ENCODE assay signal across 19 mouse cellular contexts in genomic region chr13:32435136-32435535, GRCm38 (mm10).
DNase-seq lines count a peak whose midpoint lies in the region; ATAC-seq and TF ChIP-seq lines count a peak whose summit lies in the region.
"Had no signal": no experiment of that assay in that cellular context is flagged by ENCODE, and none has a peak within 500 bp of the region (broad histone marks: within the 10 kb centered on the region; RNA-seq: fewer than 3 reads in every experiment).

No protein-coding gene starts in this region.

- peaks cover 4% of the 10 kb centered on the region; the same call in 1 of the 2 replicates for H3K4me1 ChIP-seq in forebrain, embryonic 15.5 days
- H3K4me1 ChIP-seq in forebrain, embryonic 12.5 days = no peaks in the 10 kb centered on the region
- H3K4me1 ChIP-seq in kidney, embryonic 14.5 days (ENCODE audit: control insufficient read depth, insufficient read depth, low read length) = no peaks in the 10 kb centered on the region
- H3K4me1 ChIP-seq in hindbrain, embryonic 16.5 days (ENCODE audit: control insufficient read depth, insufficient read depth, low read depth, low read length) = no peaks in the 10 kb centered on the region
- H3K4me1 ChIP-seq in kidney, postnatal 0 days (replicated peaks; ENCODE audit: insufficient read depth, low read length) = 0 out of 2 replicates have a peak, but pooled peaks cover 3% of the 10 kb centered on the region
- H3K4me1 ChIP-seq: liver, embryonic 13.5 days; neural tube, embryonic 15.5 days had no signal

- DNase-seq in kidney, adult 8-10 months = peak; percentile 8 to 14
- peak; percentile 37 for DNase-seq in kidney, postnatal 0 days (ENCODE audit: low spot score)
- DNase-seq in adrenal gland, postnatal 14 days = no peak
- DNase-seq in right cerebral cortex, postnatal 14 days = no peak
- DNase-seq: cerebellum, postnatal 36 days; gastrocnemius, postnatal 25 days; liver, embryonic 13.5 days had no signal

- H3K9ac ChIP-seq in forebrain, embryonic 15.5 days (replicated peaks) = no peak overlapping the region
- H3K9ac ChIP-seq in forebrain, embryonic 12.5 days = no peak overlapping the region
- H3K9ac ChIP-seq in kidney, embryonic 14.5 days (ENCODE audit: low read depth, low read length) = no peak overlapping the region
- H3K9ac ChIP-seq in hindbrain, embryonic 16.5 days (ENCODE audit: low read depth, low read length) = no peak overlapping the region
- H3K9ac ChIP-seq in kidney, postnatal 0 days (ENCODE audit: low read depth, low read length) = no peak overlapping the region
- H3K9ac ChIP-seq: liver, embryonic 13.5 days; neural tube, embryonic 15.5 days had no signal

- H3K27ac ChIP-seq in forebrain, embryonic 15.5 days (replicated peaks) = no peak overlapping the region
- no peak overlapping the region for H3K27ac ChIP-seq in forebrain, embryonic 12.5 days
- no peak overlapping the region for H3K27ac ChIP-seq in kidney, embryonic 14.5 days (ENCODE audit: low read depth, low read length)
- H3K27ac ChIP-seq in hindbrain, embryonic 16.5 days (ENCODE audit: low read depth, low read length) = no peak overlapping the region
- H3K27ac ChIP-seq in kidney, postnatal 0 days = no peak overlapping the region
- H3K27ac ChIP-seq: layer of hippocampus, adult 2 months; left cerebral cortex, adult 2 months; liver, embryonic 13.5 days; neural tube, embryonic 15.5 days; stomach, postnatal 0 days had no signal

- peak; percentile 57 for ATAC-seq in forebrain, embryonic 15.5 days (replicated peaks)
- no peak for ATAC-seq in forebrain, embryonic 12.5 days (ENCODE audit: low FRiP score)
- no peak for ATAC-seq in kidney, embryonic 14.5 days (ENCODE audit: low FRiP score, low TSS enrichment)
- peak; percentile 54; the same call in 1 of the 2 replicates for ATAC-seq in hindbrain, embryonic 16.5 days
- peak; percentile 79 for ATAC-seq in kidney, postnatal 0 days (replicated peaks; ENCODE audit: low FRiP score, low read depth)
- ATAC-seq: activated CD4-positive, CD25-positive, alpha-beta regulatory T cell, adult 4 months; inflammation-experienced regulatory T-cells, adult 6 months; lung, postnatal 0 days; Patski had no signal

- no peaks in the 10 kb centered on the region for H3K9me3 ChIP-seq in forebrain, embryonic 15.5 days
- H3K9me3 ChIP-seq in forebrain, embryonic 12.5 days = no peaks in the 10 kb centered on the region
- no peaks in the 10 kb centered on the region for H3K9me3 ChIP-seq in kidney, embryonic 14.5 days (ENCODE audit: control insufficient read depth, low read length)
- no peaks in the 10 kb centered on the region for H3K9me3 ChIP-seq in hindbrain, embryonic 16.5 days (ENCODE audit: control insufficient read depth, low read length)
- no peaks in the 10 kb centered on the region for H3K9me3 ChIP-seq in kidney, postnatal 0 days (replicated peaks; ENCODE audit: low read length)
- H3K9me3 ChIP-seq: liver, embryonic 13.5 days; neural tube, embryonic 15.5 days had no signal

- 47% methylated on average over 5 of the region's 5 CpGs for WGBS in forebrain, embryonic 15.5 days
- 74% methylated on average over 5 of the region's 5 CpGs for whole genome bisulfite sequencing in forebrain, embryonic 12.5 days
- 65% methylated on average over 5 of the region's 5 CpGs for WGBS in kidney, embryonic 14.5 days
- WGBS in hindbrain, embryonic 16.5 days = 58% methylated on average over 5 of the region's 5 CpGs
- WGBS in kidney, postnatal 0 days = 56% methylated on average over 5 of the region's 5 CpGs

- H3K27me3 ChIP-seq in forebrain, embryonic 15.5 days = no peaks in the 10 kb centered on the region
- no peaks in the 10 kb centered on the region for H3K27me3 ChIP-seq in forebrain, embryonic 12.5 days
- no peaks in the 10 kb centered on the region for H3K27me3 ChIP-seq in kidney, embryonic 14.5 days (ENCODE audit: control insufficient read depth, insufficient read depth, low read length)
- no peaks in the 10 kb centered on the region for H3K27me3 ChIP-seq in hindbrain, embryonic 16.5 days (replicated peaks; ENCODE audit: control insufficient read depth, insufficient read depth, low read length)
- no peaks in the 10 kb centered on the region for H3K27me3 ChIP-seq in kidney, postnatal 0 days (ENCODE audit: insufficient read depth, low read length)
- H3K27me3 ChIP-seq: liver, embryonic 13.5 days; neural tube, embryonic 15.5 days; Patski had no signal

- H3K4me3 ChIP-seq in forebrain, embryonic 15.5 days = no peak overlapping the region
- no peak overlapping the region for H3K4me3 ChIP-seq in forebrain, embryonic 12.5 days (replicated peaks)
- H3K4me3 ChIP-seq in kidney, embryonic 14.5 days (ENCODE audit: low read length) = no peak overlapping the region
- H3K4me3 ChIP-seq in hindbrain, embryonic 16.5 days (ENCODE audit: low read length) = no peak overlapping the region
- H3K4me3 ChIP-seq in kidney, postnatal 0 days (replicated peaks; ENCODE audit: low read depth, low read length) = no peak overlapping the region
- H3K4me3 ChIP-seq: layer of hippocampus, adult 2 months; left cerebral cortex, adult 2 months; liver, embryonic 13.5 days; neural tube, embryonic 15.5 days had no signal

- H3K4me2 ChIP-seq in forebrain, embryonic 15.5 days (replicated peaks) = no peak overlapping the region
- no peak overlapping the region for H3K4me2 ChIP-seq in forebrain, embryonic 12.5 days
- H3K4me2 ChIP-seq in kidney, embryonic 14.5 days (replicated peaks; ENCODE audit: low read depth, low read length) = no peak overlapping the region
- H3K4me2 ChIP-seq in hindbrain, embryonic 16.5 days (ENCODE audit: low read length) = no peak overlapping the region
- H3K4me2 ChIP-seq in kidney, postnatal 0 days (ENCODE audit: low read length) = no peak overlapping the region
- H3K4me2 ChIP-seq: liver, embryonic 13.5 days; neural tube, embryonic 15.5 days had no signal

- no peaks in the 10 kb centered on the region for H3K36me3 ChIP-seq in forebrain, embryonic 15.5 days
- no peaks in the 10 kb centered on the region for H3K36me3 ChIP-seq in forebrain, embryonic 12.5 days (replicated peaks)
- H3K36me3 ChIP-seq in kidney, embryonic 14.5 days (ENCODE audit: control insufficient read depth, insufficient read depth, low read length) = no peaks in the 10 kb centered on the region
- no peaks in the 10 kb centered on the region for H3K36me3 ChIP-seq in hindbrain, embryonic 16.5 days (ENCODE audit: control insufficient read depth, insufficient read depth, low read length)
- H3K36me3 ChIP-seq in kidney, postnatal 0 days (ENCODE audit: insufficient read depth, low read length) = no peaks in the 10 kb centered on the region
- H3K36me3 ChIP-seq: liver, embryonic 13.5 days; neural tube, embryonic 15.5 days had no signal

- TF ChIP-seq CTCF in kidney, postnatal 0 days (IDR thresholded peaks at IDR 0.05; ENCODE audit: low read depth) = no peak

Comparison
In these comparisons a context has a peak if more than half of its experiments do, and no peak if none do; other contexts are left out.
1. ATAC-seq: peak in forebrain, embryonic 15.5 days (single experiment), hindbrain, embryonic 16.5 days (single experiment) and kidney, postnatal 0 days (single experiment); none in forebrain, embryonic 12.5 days (single experiment) and kidney, embryonic 14.5 days (single experiment).
2. DNase-seq: peak in kidney, adult 8-10 months (2 of 2) and kidney, postnatal 0 days (single experiment); none in adrenal gland, postnatal 14 days (single experiment) and right cerebral cortex, postnatal 14 days (single experiment).